Mouse (Mus musculus) A20 (cell line): ENCODE data around the gene Asap3.

Experiments
- DNase-seq: peaks from one replicate; pipeline ENCODE4 v3.0.0-alpha.2; 2011; ENCODE audit warnings: low read depth, low spot score

Gene Asap3

DNA sequence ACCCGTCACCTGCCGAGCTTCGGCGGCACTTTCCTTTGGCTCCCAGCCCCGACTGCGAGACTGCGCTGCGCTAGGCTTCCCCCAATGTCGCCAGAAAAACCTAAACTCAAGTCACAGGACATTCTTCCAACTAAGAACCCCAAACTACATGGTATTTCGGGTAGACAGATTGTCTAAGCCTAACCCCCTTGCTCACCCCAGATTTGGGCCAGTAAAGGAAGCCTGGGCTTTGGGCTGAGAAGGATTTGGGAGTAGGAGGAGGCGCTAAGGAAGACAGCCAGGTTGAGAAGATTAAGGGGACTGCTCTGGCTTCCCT lies 43.1 kb downstream of the Asap3 start:
- no peak for DNase-seq

DNA sequence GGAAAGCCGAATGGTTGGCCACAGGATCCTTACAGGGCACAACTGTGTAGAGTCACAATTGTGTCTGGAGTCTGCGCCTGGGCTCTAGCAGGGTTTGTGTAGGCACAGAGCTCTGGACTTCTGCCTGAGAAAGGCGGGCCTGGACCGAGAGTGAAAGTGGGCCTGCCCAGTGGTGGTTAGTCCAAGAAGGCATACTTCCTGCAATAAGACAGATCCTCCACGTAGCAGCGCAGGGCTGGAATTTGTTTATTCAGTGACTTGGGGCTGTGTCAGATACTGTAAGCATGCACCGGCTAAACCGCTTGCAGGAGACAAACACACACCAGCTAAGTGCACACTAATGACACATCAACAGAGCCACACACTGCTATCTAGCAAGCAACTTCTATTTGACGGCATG lies 43.6 kb downstream of the Asap3 start:
- no peak for DNase-seq

DNA sequence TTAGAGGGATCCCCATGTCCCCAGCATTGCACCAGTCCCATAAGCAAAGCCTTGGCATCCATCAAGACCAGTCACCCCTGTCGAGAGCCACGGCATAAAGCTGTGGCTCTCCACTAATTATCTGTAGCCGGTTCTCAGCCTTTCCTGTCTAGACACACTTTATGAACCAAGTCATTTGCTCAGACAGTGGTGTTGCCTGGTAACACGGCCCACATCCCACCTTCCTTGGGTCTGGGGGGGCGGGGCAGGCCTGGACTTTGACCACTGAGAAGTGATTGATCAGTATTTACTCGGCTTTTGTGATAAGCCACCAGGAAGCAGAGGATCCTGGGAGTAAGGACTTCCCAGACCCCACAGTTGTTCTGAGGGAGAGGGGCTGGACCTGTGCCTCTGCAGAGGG lies 49.8 kb downstream of the Asap3 start:
- DNase-seq: no peak

- DNase-seq: no peak
Measured at GRCm38 (mm10) chr4:136256696-136257095, 50.5 kb downstream of the Asap3 start.

DNA sequence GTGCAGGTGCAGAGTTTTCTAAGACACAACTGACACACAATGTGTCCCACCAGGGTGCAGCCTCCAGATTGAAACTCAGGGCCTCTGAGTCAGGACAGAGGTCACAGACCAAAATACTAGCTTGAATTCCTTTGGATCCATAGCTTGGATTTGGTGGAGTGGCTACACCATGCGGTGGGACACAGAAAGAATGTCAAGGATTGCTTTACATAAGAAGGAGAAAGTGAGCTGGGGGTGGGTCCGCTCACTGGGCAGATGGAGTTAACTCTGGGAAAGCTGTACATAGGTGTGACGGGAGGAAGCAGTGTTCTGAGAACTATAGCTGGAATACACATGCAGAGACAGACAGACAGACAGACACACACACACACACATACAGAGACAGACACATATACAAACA lies 53.8 kb downstream of the Asap3 start:
- no peak for DNase-seq

DNA sequence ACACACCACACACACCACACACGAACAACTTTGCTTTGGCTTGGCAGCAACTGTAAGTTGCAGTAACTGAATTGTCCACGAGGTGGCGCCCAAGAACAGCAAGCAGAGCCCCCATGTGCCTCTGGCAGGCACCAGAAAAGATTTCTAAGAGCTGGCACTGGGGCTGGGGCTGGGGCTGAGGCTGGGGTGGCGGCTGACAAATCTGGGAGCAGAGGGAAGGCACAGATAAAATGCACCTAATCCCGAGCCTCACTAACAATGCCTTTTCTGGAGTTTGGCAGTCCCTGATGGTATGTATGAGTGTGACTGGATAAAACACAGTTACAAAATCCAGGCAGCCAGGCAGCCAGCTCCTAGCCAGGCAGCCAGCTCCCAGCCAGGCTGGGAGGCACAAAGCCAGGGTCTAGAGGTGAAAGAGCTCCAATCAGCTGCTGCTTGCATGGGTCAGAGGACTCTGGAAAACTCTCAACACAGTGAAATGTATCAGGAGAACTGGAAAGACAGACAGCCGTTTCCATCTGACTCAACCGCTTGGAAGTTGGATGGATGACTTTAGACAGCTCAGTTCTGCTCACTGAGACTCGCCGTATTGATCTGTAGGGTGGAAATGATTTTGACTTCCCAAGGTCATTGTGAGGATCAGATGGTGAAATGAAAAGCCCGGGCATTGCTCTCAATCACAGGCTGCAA lies 54.5 kb downstream of the Asap3 start:
- DNase-seq: peak; percentile 69

DNA sequence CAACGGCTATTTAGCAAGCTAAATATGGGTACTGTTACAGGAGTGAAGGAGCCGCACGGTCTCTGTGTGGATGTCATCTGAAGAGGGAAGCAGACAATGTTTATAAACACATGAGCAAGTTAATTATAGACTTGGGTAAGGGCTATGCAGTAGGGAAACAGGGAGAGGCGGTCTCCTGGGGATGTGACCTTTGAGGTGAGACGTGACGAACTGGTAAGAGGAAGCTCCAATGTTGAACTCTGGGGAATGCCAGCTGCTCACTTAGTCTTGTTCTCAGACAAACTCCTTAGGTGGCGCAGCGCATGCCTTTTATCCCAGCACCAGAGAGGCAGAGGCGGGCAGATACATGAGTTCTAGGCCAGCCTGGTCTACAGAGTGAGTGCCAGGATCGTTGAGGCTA lies 55.7 kb downstream of the Asap3 start:
- no peak for DNase-seq

DNA sequence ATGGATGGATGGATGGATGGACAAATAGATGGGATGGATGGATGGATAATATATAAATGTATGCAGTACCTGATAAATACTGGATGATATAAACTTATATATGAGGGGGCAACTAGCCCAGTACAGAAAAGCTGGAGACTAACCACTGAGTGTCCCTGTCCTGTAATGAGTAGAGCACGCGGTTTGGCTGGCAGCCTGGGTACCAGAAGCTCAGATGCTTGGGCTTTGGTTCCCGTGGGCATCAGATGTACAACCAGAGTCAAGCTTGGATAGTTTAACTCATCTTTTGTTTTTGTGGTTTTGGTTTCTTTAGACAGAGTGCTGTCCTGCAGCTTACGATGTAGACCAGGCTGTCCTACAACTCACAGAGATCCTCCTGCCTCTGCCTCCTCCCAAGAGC lies 57.4 kb downstream of the Asap3 start:
- no peak for DNase-seq

GRCm38 (mm10) chr4:136266716-136267343 lies 60.7 kb downstream of the Asap3 start:
- DNase-seq: peak; percentile 52

DNA sequence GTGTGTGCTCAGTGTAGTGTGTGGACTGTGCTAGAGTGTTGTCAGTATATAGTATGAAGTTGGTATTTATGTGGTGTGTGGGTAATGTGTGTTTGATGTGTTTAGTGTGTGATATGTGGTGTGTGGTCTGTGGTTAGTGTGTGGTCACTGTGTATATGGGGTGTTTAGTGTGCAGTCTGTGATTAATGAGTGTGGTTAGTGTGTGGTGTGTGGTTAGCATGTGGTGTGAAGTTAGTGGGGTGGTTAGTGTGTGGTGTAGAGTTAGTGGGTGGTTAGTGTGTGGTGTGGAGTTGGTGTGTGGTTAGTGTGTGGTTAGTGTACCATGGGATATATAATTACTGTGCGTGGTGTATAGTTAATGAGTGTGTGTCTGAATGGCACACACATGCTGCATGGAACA lies 62.7 kb downstream of the Asap3 start:
- DNase-seq: no peak

- DNase-seq: no peak
Measured at GRCm38 (mm10) chr4:136270648-136271047, 64.5 kb downstream of the Asap3 start.

- no peak for DNase-seq
Measured at GRCm38 (mm10) chr4:136281097-136281496, 74.9 kb downstream of the Asap3 start.

DNA sequence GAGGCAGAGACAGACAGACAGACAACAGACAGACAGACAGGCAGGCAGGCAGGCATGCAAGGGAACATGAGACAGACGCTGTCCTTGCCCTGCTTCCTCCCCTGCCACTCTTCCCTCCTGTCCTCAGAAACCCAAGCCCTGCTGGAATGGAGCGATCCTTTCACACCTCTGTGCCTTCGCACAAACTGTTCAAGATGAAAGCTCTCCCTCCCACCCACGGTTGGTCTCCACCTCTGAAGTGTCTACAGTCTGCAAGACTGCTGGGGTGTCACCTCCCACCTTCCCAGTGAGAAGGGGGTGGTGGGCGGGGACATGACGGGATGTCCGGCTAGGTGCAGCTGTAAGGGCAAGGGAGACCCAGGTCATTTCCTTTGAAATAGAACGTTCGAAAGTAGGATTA lies 75.4 kb downstream of the Asap3 start:
- DNase-seq: no peak

GRCm38 (mm10) chr4:136282621-136283480 lies 76.7 kb downstream of the Asap3 start:
- no peak for DNase-seq

GRCm38 (mm10) chr4:136283783-136284182 lies 77.6 kb downstream of the Asap3 start:
- peak; percentile 30 for DNase-seq

DNA sequence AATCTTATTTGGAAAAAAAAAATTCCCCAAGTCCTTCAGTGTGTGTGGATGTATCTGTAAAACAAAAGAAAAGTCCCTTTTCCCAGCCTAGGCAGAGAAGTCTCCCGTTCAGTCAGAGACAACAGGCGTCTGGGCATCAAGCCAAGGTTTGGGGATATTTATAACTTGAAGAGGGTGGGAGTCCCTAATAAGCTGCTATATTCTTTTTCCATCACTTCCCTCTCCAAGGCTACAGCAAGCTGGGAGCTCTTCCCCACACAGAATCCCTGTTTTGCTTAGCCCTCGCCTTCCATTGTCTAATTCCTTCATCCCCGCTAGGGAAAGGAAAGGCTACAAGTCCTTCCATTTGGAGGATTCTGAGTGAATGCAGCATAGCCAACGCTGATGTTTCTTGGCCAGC lies 78.3 kb downstream of the Asap3 start, which contains the start of gene Zfp46:
Gene Zfp46 (plus strand): TSS at position 229 of the 400 bp plus-strand sequence.
- no peak for DNase-seq

DNA sequence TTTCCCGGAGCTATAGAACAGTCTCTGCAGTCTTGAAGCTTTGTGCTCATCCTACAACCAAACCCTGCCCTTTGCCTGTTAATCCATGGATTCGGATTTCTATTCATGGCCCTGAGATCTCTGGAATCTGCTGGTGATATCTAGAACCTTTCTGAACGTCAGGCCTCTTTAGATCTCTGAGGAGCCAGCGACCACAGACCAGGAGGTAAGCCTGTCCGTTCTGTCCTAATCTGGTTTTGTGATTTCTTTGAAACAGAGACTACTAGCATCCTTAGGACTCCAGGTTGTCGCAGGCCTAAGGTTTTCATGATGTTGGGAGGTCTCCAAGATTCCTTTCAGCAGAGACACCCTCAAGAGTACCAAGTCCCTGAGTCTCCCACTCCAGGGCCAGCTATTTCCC lies 78.7 kb downstream of the Asap3 start:
- DNase-seq: no peak

- peak; percentile 94 for DNase-seq
Measured at GRCm38 (mm10) chr4:136285348-136285810, 79.2 kb downstream of the Asap3 start.

DNA sequence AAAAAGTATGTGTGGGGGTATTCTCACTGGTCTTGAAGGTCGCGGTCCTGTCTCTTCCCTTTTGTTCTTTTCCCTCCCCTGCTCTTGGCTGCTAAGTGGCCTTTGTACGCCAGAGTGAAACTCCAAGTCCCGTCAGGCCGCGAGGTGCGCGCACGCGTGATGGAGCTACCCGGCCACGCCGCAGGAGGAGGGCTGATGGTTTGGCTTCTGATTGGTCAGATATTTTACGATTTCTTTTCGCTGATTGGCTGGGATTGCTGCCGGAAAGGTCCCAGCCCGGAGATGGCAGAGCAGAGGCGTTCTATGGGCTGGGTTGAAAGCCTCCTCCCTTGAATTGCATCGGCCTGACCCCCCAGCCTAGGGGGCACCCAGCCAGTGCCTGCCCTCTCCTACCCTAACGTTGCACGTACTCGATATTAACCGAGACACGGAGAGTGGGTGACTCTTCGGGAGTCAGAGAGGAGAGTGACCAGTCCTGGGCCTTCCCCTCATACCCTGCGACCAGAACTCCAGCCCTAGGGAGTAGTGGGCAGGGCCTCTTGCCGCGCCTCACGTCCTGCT lies 79.7 kb downstream of the Asap3 start:
- DNase-seq: peak; percentile 97

DNA sequence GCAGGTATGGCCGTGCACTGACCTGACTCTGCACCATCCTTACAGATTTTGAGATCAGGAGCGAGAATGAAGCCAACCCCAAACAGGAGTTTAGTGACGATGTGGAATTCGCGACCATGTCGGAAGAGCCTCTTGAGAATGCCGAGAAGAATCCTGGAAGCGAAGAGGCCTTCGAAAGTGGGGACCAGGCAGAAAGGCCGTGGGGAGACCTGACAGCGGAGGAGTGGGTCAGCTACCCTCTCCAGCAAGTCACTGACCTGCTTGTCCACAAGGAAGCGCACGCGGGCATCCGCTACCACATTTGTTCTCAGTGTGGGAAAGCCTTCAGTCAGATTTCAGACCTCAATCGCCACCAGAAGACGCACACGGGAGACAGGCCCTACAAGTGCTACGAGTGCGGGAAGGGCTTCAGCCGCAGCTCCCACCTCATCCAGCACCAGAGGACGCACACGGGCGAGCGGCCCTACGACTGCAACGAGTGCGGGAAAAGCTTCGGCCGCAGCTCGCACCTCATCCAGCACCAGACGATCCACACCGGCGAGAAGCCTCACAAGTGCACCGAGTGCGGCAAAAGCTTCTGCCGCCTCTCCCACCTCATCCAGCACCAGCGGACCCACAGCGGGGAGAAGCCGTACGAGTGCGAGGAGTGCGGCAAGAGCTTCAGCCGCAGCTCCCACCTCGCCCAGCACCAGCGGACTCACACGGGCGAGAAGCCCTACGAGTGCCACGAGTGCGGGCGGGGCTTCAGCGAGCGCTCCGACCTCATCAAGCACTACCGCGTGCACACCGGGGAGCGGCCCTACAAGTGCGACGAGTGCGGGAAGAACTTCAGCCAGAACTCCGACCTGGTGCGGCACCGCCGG lies 84.0 kb downstream of the Asap3 start:
- DNase-seq: no peak
